In the genomic region with DNA sequence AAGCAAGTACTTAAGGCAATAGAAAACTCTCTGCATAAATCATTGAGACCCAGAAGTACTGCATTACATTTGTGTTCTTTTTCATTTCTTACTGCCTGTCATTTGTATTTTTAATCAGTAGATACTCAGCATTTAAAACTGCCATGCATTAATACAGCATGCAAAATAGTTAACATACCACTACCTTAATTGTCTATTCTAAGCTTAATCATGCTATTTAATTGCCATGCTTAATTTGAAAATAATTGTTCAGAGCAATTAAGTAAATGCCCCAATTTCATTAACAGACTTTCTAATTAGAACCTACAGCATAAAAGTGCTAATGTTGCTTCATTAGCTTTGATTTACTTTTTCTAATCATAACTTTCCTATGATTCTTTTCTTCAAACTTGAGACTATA, we compare ENCODE assay signal across 23 mouse cellular contexts.
"Had no signal": no experiment of that assay in that cellular context is flagged by ENCODE, and none has a peak within 500 bp of the region (broad histone marks: within the 10 kb centered on the region; RNA-seq: fewer than 3 reads in every experiment).

No protein-coding gene starts in this region.

- H3K4me2 ChIP-seq: liver, embryonic 13.5 days; midbrain, embryonic 13.5 days; neural tube, embryonic 13.5 days had no signal

- H3K9me3 ChIP-seq: liver, embryonic 13.5 days; megakaryocyte, embryonic 14.5 days; midbrain, embryonic 10.5 days; midbrain, embryonic 13.5 days; neural tube, embryonic 13.5 days had no signal

- H3K27ac ChIP-seq: layer of hippocampus, adult 2 months; left cerebral cortex, adult 2 months; liver, embryonic 13.5 days; macrophage; midbrain, embryonic 10.5 days; midbrain, embryonic 13.5 days; neural tube, embryonic 13.5 days; stomach, postnatal 0 days had no signal

- H3K36me3 ChIP-seq: liver, embryonic 13.5 days; midbrain, embryonic 10.5 days; midbrain, embryonic 13.5 days; neural tube, embryonic 13.5 days had no signal

- H3K4me1 ChIP-seq: liver, embryonic 13.5 days; megakaryocyte, embryonic 14.5 days; midbrain, embryonic 10.5 days; midbrain, embryonic 13.5 days; neural tube, embryonic 13.5 days had no signal

- DNase-seq: kidney, adult 8-10 months; kidney, postnatal 14 days; layer of hippocampus, adult 9-11 months; liver, embryonic 13.5 days; lung, adult 2 months; lung, postnatal 14 days; right cerebral cortex, adult 18-20 months; right cerebral cortex, postnatal 14 days; right cerebral cortex, postnatal 4 days; thymus, adult 2 months; thymus, postnatal 14 days; thymus, postnatal 4 days had no signal

- H3K4me3 ChIP-seq: layer of hippocampus, adult 2 months; left cerebral cortex, adult 2 months; liver, embryonic 13.5 days; megakaryocyte, embryonic 14.5 days; midbrain, embryonic 10.5 days; midbrain, embryonic 13.5 days; myocyte; neural tube, embryonic 13.5 days had no signal

- H3K27me3 ChIP-seq: liver, embryonic 13.5 days; megakaryocyte, embryonic 14.5 days; midbrain, embryonic 13.5 days; neural tube, embryonic 13.5 days had no signal

- ATAC-seq: intestine, postnatal 0 days; midbrain, embryonic 13.5 days; midbrain, embryonic 16.5 days had no signal

- H3K9ac ChIP-seq: liver, embryonic 13.5 days; midbrain, embryonic 13.5 days; neural tube, embryonic 13.5 days had no signal
